Mouse (Mus musculus) gastrocnemius, postnatal 10 days (tissue): ENCODE results near the gene Nudt16l1. TPM values are rescaled to one million over a fixed set of nuclear protein-coding genes. Genes with fewer than 3 reads are reported as not detected.

Experiments used
- DNase-seq: peaks from one replicate; pipeline ENCODE4 v3.0.0; 2021; ENCODE audit warnings: mixed read lengths
- total RNA-seq, 2 experiments: library from RNA; stranded (reverse); gene quantifications; 2 replicates each; pipeline ENCODE4 v1.2.3; 2021

Gene Nudt16l1
- total RNA-seq, 2 experiments from 2014 or later = 32.6 to 35.2 TPM

DNA sequence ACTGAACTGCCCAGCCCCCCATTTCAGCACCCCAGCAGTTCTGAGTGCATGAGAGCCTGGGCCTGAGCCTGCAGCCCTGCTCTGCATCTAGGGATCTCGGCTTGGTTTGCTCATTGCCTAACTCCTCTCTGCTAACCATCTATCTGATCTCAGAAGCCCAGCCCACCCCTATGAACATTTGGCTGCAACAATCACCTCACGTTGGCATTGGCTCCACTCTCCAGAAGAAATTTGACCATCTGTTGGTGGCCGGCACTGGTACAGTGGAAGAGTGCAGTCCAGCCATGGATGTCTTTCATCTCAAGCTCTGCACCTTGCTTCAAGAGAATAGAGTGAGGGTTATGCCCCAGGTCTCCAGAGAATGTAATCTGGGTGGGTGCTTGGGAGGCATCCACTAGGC lies 18.9 kb downstream of the Nudt16l1 start:
- no peak for DNase-seq

DNA sequence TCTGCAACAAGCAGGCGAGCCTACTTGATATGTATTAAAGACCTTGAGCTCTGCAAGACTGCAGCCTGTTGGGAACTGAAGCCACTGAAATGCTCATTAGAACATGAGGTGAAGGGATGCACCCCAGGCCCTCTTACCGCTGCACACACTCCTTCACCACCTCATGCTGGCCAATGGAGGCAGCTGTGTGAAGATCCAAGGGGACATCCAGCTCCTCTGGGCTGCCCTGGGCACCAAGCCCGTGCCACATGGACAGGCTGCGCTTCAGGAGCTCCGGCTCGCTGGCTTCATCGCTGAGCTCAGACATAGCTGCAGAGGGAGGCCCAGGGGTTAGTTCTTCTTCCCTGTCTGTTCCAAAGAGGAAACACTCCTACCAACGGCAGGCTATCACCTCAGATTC lies 21.7 kb downstream of the Nudt16l1 start:
- DNase-seq = no peak

DNA sequence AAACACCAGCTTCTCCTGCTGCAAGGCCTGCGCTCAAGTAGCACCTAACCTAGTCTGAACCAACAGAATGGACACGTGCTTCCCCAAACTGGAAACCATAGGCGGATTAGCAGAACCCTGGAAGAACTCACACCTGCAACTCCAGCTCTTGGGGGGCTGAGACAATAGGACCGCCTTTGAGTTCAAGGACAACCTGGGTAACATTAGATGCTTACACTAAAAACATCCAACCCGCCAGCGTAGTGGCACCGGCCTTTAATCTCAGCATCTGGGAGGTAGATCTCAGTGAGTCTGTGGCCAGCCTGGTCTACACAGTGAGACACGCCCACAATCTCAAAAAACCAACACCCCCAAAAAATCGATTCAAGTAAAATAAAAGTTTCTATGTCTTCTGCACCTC lies 24.8 kb downstream of the Nudt16l1 start:
- no peak for DNase-seq

GRCm38 (mm10) chr16:4963797-4964709 lies 25.5 kb downstream of the Nudt16l1 start, which contains the start of gene Anks3:
Anks3 (minus strand) TSS chr16:4964205.
- peak; percentile 94 for DNase-seq

DNA sequence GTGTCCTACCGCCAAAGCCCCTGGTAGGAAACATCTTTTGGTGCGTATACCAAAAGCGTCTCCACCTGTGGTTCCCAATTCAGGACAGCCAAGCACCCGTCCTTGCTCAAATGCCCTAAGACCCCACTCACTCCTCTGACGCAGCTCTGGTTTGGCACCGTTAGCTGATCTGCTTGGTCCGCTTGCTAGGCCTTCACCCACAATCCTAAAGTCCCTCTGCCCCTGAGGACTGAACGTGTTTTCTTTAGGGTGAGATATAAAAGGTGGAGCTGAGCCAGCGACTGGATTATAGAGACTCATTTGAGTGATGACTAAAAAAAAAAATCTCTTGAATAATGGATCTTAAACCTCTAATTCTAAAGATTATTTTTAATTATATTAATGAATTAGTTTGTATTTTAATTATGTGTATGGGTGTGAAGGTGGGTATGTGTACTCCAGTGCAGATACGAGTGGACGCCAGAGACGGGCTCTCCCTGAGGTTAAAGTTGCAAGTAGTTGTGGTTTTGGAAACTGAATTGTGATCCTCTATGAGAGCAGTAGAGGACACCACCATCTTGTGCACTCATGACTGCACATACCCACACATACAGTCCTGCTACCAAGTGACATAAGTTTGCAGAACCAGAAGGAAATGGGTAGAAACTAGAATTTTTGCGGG lies 26.3 kb downstream of the Nudt16l1 start:
- DNase-seq = no peak

DNA sequence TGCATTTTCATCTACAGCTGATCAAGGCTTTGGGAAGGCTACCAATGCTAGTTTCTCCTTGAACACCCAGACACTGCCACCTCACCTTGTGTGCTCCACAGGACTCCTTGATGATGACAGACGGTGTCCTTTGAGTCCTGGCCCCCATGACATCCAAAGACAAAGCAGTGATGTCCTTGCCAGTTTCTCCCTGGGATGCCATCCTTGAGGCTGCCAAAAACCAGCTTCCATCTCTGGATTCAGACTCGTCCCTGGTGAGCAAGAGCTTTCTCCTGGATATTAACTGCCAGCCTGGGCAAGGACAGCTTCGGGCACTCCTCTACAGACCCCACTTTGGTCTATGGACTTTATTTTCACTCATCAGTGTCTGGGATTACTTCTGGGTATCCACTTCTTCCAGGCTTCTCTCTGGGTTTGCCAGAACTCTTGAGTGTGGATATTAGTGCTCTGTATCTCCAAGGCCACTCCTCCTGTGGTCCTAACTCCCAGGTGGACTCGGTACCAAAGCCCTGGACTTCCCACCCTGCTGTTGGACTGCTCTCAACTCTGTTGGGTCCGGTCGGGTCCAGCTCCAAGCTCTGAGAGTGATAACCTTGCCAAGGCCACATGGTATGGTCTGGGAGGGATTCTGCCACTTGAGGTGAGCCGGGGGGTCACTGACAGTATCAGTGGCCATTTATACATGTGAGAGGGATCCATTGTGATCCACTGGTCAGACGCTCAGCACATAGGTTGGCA lies 27.0 kb downstream of the Nudt16l1 start:
- DNase-seq = no peak

DNA sequence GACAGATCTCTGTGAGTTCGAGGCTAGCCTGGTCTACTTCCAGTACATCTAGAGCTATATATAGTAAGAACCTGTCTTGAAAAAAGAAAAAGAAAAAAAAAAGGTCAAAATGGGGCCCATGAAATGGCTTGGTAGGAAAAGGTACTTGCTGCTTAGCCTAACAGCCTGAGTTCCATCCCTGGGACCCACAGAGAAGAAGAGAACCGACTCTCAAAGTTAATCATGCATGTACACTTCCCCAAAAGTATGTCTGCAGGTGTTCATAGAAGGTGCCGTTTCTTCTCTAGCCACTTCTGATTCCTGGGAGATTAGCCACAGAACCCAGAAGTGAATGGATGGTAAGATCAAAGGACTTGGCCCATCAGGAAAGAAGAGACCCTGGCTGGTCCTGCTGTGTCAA lies 29.9 kb downstream of the Nudt16l1 start:
- DNase-seq = no peak

DNA sequence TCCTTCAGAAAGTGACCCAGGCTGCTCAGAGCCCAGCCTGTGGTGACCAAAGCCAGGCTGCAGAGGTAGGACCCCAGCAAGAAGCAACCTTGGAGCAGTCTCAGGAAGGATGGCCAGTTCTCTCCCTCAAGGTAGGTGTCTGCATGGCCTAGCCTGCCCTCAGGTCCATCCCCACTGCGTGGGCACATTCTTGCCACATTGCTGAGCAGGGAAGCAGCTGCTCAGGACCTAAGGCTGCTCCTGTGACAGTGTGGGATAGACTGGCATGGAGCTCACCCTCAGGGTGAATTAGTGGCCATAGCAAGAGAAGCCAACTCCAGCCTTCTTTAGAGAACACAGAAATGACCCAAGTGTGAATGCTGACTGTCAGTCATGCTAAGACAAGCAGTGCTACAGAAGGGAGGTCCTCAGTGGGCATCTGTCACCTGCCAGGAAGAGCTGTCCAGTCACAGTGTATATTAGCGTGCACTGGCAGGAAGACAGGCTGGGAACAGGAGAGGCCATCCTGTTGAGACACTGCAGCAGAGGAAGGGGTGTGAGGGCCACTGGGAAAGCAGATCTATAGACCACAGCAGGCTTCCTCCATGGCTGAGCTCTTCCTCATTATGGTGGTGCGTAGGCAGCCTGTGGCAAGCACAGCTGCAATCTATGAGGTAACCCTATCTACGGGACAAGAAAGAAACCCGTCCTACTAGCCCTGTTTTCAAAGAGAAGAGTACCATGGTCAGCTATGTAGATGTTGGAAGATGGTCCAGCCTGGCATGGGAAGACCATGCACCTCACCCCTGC lies 30.7 kb downstream of the Nudt16l1 start:
- DNase-seq = no peak

- no peak for DNase-seq
These were observed 33.1 kb downstream of the Nudt16l1 start for GRCm38 (mm10) chr16:4971626-4972025.

DNA sequence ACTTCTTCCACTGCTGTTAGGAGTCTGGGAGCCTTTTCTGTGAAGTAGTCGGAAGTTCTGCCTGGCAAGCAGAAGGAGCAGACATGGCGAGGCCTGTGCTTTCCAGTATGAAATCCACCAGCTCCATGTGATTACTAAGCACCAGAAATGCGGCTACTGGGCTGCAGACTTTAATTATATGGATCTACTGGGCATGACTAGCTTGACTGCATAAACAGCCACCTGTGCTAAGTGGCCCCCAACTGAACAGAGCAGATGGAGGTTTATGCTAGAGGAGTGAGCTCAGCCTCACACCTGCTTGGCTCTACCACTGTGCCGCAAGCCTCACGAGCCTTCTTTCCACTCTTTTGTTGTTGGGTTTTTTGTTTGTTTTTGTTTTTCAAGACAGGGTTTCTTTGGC lies 36.0 kb downstream of the Nudt16l1 start:
- DNase-seq = no peak

DNA sequence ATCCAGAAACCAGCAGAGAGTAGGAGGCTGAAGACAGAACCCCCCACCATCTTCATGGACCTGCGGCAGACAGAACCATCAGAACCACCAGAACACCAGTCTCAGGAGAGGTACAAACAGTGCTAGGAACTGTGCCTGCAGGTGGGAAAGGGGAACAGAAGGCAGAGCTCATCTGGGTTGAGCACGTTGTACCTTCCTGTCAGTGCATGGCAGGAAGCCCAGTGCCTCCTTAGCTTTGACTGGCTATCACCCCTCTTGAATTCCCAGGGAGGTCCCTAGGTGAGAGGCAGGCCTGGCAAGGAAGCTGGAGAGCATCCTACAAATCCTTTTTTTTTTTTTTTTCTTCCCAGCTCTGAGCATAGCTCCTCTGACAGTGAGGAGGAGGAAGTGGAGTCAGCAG lies 37.6 kb downstream of the Nudt16l1 start:
- no peak for DNase-seq

DNA sequence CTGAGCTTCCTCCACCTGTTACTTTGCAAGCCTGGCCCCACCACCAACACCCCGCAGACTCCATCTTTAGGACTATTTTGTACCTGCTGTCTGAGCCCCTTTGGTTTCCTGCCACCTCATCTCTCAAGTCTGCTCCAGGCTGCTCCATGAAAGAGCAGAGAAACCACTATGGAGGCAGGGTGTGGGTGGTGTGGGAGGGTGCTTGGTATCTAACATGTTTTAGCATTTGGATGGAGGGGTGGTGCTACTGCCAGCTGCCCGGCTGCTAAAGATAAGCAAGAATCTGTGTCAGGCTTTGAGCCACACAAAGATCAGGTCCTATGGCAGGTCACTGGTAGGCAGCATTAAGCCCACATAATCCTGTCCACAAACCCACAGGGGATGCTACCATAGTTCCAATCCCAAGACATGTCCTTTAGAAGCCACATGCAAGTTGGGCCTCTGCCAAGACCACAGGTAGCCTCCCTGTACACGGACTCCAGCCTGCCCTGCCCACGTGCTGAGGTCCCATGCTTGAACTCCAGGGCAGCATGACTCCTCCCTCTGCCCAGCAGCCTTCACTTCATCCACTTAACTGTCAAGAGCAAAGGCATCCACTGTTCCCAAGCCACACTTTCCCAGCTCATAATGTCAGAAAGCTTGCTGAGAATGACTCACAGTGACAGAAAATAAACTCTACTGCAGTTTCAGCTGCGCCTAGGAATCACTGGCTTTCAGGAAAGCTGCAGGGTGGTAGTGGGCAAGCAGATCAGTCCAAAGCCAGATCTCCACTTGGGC lies 39.9 kb downstream of the Nudt16l1 start:
- no peak for DNase-seq

GRCm38 (mm10) chr16:4979755-4980380 lies 41.3 kb downstream of the Nudt16l1 start:
- no peak for DNase-seq

GRCm38 (mm10) chr16:4984717-4985116 lies 46.2 kb downstream of the Nudt16l1 start:
- no peak for DNase-seq

Other genes with a start within 250 kb of the Nudt16l1 start
- gene Nmral1, start 219.4 kb upstream of the Nudt16l1 start, total RNA-seq = 1 to 10 TPM; 6.8 to 7.1 TPM
- 10 to 100 TPM; 45.1 to 51.1 TPM for gene Hmox2, start 212.4 kb upstream of the Nudt16l1 start, total RNA-seq
- 10 to 100 TPM; 82.1 to 91.9 TPM for gene Cdip1, start 148.5 kb upstream of the Nudt16l1 start, total RNA-seq
- gene 4930562C15Rik, start 103.3 kb upstream of the Nudt16l1 start, total RNA-seq = not detected
- 10 to 100 TPM; 28.1 to 33.4 TPM for gene Ubald1, start 58.4 kb upstream of the Nudt16l1 start, total RNA-seq
- 10 to 100 TPM; 62.2 to 68.4 TPM for gene Mgrn1, start 52.5 kb upstream of the Nudt16l1 start, total RNA-seq
- 10 to 100 TPM; 14.9 to 21.5 TPM for gene Anks3, start 25.4 kb downstream of the Nudt16l1 start, total RNA-seq
- not detected for gene Sept12, start 59.1 kb downstream of the Nudt16l1 start, total RNA-seq
- not detected for gene Smim22, start 68.5 kb downstream of the Nudt16l1 start, total RNA-seq
- 10 to 100 TPM; 11.7 to 16.7 TPM for gene Rogdi, start 74.8 kb downstream of the Nudt16l1 start, total RNA-seq
- gene Glyr1, start 111.1 kb downstream of the Nudt16l1 start, total RNA-seq = 10 to 100 TPM; 44.2 to 45.6 TPM
- gene Ubn1, start 111.3 kb downstream of the Nudt16l1 start, total RNA-seq = 10 to 100 TPM; 27.1 to 33.0 TPM
- gene Ppl, start 193.7 kb downstream of the Nudt16l1 start, total RNA-seq = under 1 TPM; 0.12 to 0.25 TPM
- gene Sec14l5, start 208.3 kb downstream of the Nudt16l1 start, total RNA-seq = 10 to 100 TPM in 1 of 2 experiments, 1 to 10 TPM in 1; 8.8 to 13.3 TPM